Mouse (Mus musculus) skeletal muscle tissue, adult 2 months (tissue): ENCODE results near the gene Cbl.
A peak's percentile ranks its signal among the peaks of the same experiment; 100 is the strongest.

Source experiments
- DNase-seq: peaks from one replicate; pipeline ENCODE4 v3.0.0-alpha.2; 2012; ENCODE audit warnings: low read depth, low spot score

Gene Cbl

GRCm38 (mm10) chr9:44240399-44240798 lies 6.5 kb upstream of the Cbl start, which contains the start of gene Ccdc153:
Gene Ccdc153 (plus strand): TSS chr9:44240676.
- no peak for DNase-seq

- DNase-seq: no peak
Measured at GRCm38 (mm10) chr9:44239447-44239846, 5.6 kb upstream of the Cbl start.

- no peak for DNase-seq
Measured at GRCm38 (mm10) chr9:44238501-44239190, 4.8 kb upstream of the Cbl start.

- DNase-seq: no peak
Measured at GRCm38 (mm10) chr9:44237128-44237527, 3.3 kb upstream of the Cbl start.

- no peak for DNase-seq
Measured at GRCm38 (mm10) chr9:44236601-44237000, 2.8 kb upstream of the Cbl start.

GRCm38 (mm10) chr9:44234479-44235427 lies 904 bp upstream of the Cbl start:
- peak; percentile 52 for DNase-seq

GRCm38 (mm10) chr9:44233021-44233801 lies 638 bp downstream of the Cbl start:
- peak; percentile 20 for DNase-seq

- no peak for DNase-seq
Measured at GRCm38 (mm10) chr9:44231609-44232008, 2.2 kb downstream of the Cbl start.

GRCm38 (mm10) chr9:44225993-44226392 lies 7.9 kb downstream of the Cbl start:
- DNase-seq: no peak

- no peak for DNase-seq
Measured at GRCm38 (mm10) chr9:44213538-44213937, 20.3 kb downstream of the Cbl start.

- DNase-seq: no peak
Measured at GRCm38 (mm10) chr9:44212406-44212805, 21.4 kb downstream of the Cbl start.

GRCm38 (mm10) chr9:44209416-44209815 lies 24.4 kb downstream of the Cbl start:
- no peak for DNase-seq

- DNase-seq: no peak
Measured at GRCm38 (mm10) chr9:44207840-44208239, 26.0 kb downstream of the Cbl start.

- no peak for DNase-seq
Measured at GRCm38 (mm10) chr9:44200458-44200857, 33.4 kb downstream of the Cbl start.

- DNase-seq: no peak
Measured at GRCm38 (mm10) chr9:44199580-44199979, 34.3 kb downstream of the Cbl start.

- no peak for DNase-seq
Measured at GRCm38 (mm10) chr9:44199166-44199565, 34.7 kb downstream of the Cbl start.

- DNase-seq: no peak
Measured at GRCm38 (mm10) chr9:44196354-44196753, 37.5 kb downstream of the Cbl start.

- no peak for DNase-seq
Measured at GRCm38 (mm10) chr9:44194000-44194399, 39.8 kb downstream of the Cbl start.

GRCm38 (mm10) chr9:44192794-44193193 lies 41.1 kb downstream of the Cbl start:
- DNase-seq: no peak

- DNase-seq: no peak
Measured at GRCm38 (mm10) chr9:44192312-44192711, 41.5 kb downstream of the Cbl start.

- DNase-seq: peak; percentile 16
Measured at GRCm38 (mm10) chr9:44191166-44191565, 42.7 kb downstream of the Cbl start.

- DNase-seq: no peak
Measured at GRCm38 (mm10) chr9:44188223-44188622, 45.6 kb downstream of the Cbl start.
